Mouse (Mus musculus): ENCODE results near the gene Gm28036.

DNA sequence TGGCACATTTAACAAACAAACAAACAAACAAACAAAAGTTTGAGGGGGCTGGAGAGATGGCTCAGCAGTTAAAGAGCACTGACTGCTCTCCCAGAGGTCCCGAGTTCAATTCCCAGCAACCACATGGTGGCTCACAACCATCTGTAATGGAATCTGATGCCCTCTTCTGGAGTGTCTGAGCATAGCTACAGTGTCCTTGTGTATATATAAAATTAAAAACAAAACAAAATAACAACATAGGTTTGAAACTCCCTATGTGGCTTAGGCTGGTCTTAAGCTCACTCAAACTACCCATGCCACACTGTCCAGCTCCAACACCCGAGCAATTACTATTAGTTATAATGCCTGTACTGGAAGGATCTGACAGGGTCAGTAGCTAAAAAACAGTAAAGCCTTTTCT is 15.9 kb upstream of the Gm28036 start:
- TF ChIP-seq CTCF (conservative IDR thresholded peaks at IDR 0.05; ENCODE audit: low read length) (peak; percentile 24; the same call in 1 of the 2 replicates), NANOG (IDR thresholded peaks at IDR 0.05; ENCODE audit: borderline replicate concordance, low read length) (no peak)
